Mouse (Mus musculus) fibroblast of lung, adult 2 months (primary cell): ENCODE data around the gene Atpif1.
A peak's percentile ranks its signal among the peaks of the same experiment; 100 is the strongest.
"Not testable (repeated sequence)": the region's sequence is repeated elsewhere in the genome, so short reads cannot be mapped to it uniquely, and the experiment has no call there.

Experiments
- DNase-seq: peaks from one replicate; pipeline ENCODE4 v3.0.0-alpha.2; 2011; ENCODE audit warnings: low read depth

Atpif1 gene

GRCm38 (mm10) chr4:132532981-132533916 lies at the start of gene Atpif1:
TSS of gene Atpif1 (minus strand) at chr4:132533659.
- DNase-seq = peak; percentile 81

GRCm38 (mm10) chr4:132574809-132575347 lies 41.4 kb upstream of the Atpif1 start:
- no peak for DNase-seq

GRCm38 (mm10) chr4:132573327-132573726 lies 39.9 kb upstream of the Atpif1 start:
- no peak for DNase-seq

- no peak for DNase-seq
Measured at GRCm38 (mm10) chr4:132571190-132571589, 37.7 kb upstream of the Atpif1 start.

- no peak for DNase-seq
Measured at GRCm38 (mm10) chr4:132569115-132569514, 35.7 kb upstream of the Atpif1 start.

GRCm38 (mm10) chr4:132567361-132567779 lies 33.9 kb upstream of the Atpif1 start:
- no peak for DNase-seq

GRCm38 (mm10) chr4:132565089-132565747 lies 31.8 kb upstream of the Atpif1 start:
- DNase-seq = no peak

- DNase-seq = no peak
Measured at GRCm38 (mm10) chr4:132563965-132564364, 30.5 kb upstream of the Atpif1 start, which contains the start of gene Ptafr. TSS of gene Ptafr (plus strand) at chr4:132564067.

GRCm38 (mm10) chr4:132563261-132563660 lies 29.8 kb upstream of the Atpif1 start:
- no peak for DNase-seq

GRCm38 (mm10) chr4:132555550-132555949 lies 22.1 kb upstream of the Atpif1 start:
- not testable (repeated sequence) for DNase-seq

- DNase-seq = no peak
Measured at GRCm38 (mm10) chr4:132554653-132555052, 21.2 kb upstream of the Atpif1 start.

- DNase-seq = no peak
Measured at GRCm38 (mm10) chr4:132554221-132554620, 20.8 kb upstream of the Atpif1 start.

GRCm38 (mm10) chr4:132545851-132546250 lies 12.4 kb upstream of the Atpif1 start:
- DNase-seq = peak; percentile 31

- DNase-seq = peak; percentile 67
Measured at GRCm38 (mm10) chr4:132542724-132543123, 9.3 kb upstream of the Atpif1 start.

- no peak for DNase-seq
Measured at GRCm38 (mm10) chr4:132541413-132541812, 8.0 kb upstream of the Atpif1 start.

GRCm38 (mm10) chr4:132539481-132539880 lies 6.0 kb upstream of the Atpif1 start:
- DNase-seq = no peak

GRCm38 (mm10) chr4:132535406-132536121 lies 2.1 kb upstream of the Atpif1 start, which contains the start of gene Dnajc8:
TSS of gene Dnajc8 (plus strand) at chr4:132535550.
- peak; percentile 78 for DNase-seq

- no peak for DNase-seq
Measured at GRCm38 (mm10) chr4:132532496-132532895, 963 bp downstream of the Atpif1 start.

- DNase-seq = no peak
Measured at GRCm38 (mm10) chr4:132530033-132530804, 3.2 kb downstream of the Atpif1 start.

- no peak for DNase-seq
Measured at GRCm38 (mm10) chr4:132529344-132529743, 4.1 kb downstream of the Atpif1 start.

- no peak for DNase-seq
Measured at GRCm38 (mm10) chr4:132527917-132528522, 5.4 kb downstream of the Atpif1 start.
